Mouse (Mus musculus) midbrain, embryonic 11.5 days (tissue): ENCODE results near the gene Skint9. TPM values are rescaled to one million over a fixed set of nuclear protein-coding genes. Genes with fewer than 3 reads are reported as not detected.
"Not testable (repeated sequence)": the region's sequence is repeated elsewhere in the genome, so short reads cannot be mapped to it uniquely, and the experiment has no call there.

ENCODE experiments used
- ATAC-seq: fragments of 200-750 bp; cut with Nextera tagmentation; 2 replicates; pipeline ENCODE4 v1.8.0; 2017; ENCODE audit warnings: moderate TSS enrichment, moderate library complexity; ENCODE audit not compliant: low FRiP score
- DNase-seq: peaks from one replicate; pipeline ENCODE4 v3.0.0; 2015; ENCODE audit warnings: low spot score; ENCODE audit errors: missing footprints
- H3K27ac ChIP-seq: fragments of 300-500 bp; sonication (generic); 2 replicates; pipeline ENCODE4 v1.5.1; 2014; ENCODE audit warnings: low read depth, low read length
- H3K27me3 ChIP-seq: fragments of 300-500 bp; sonication (generic); 2 replicates; pipeline ENCODE4 v1.6.1; 2014; ENCODE audit warnings: mild to moderate bottlenecking, low read length, moderate library complexity, mixed read lengths; ENCODE audit not compliant: control insufficient read depth, insufficient read depth
- H3K36me3 ChIP-seq: fragments of 300-500 bp; sonication (generic); 2 replicates; pipeline ENCODE4 v1.6.1; 2014; ENCODE audit warnings: mild to moderate bottlenecking, low read length, moderate library complexity, mixed read lengths; ENCODE audit not compliant: control insufficient read depth, insufficient read depth
- H3K4me1 ChIP-seq: fragments of 300-500 bp; sonication (generic); 2 replicates; pipeline ENCODE4 v1.6.1; 2014; ENCODE audit warnings: low read length; ENCODE audit not compliant: control insufficient read depth, insufficient read depth
- H3K4me2 ChIP-seq: fragments of 300-500 bp; sonication (generic); 2 replicates; pipeline ENCODE4 v1.6.1; 2014; ENCODE audit warnings: mild to moderate bottlenecking, moderate library complexity
- H3K4me3 ChIP-seq: fragments of 300-500 bp; sonication (generic); 2 replicates; pipeline ENCODE4 v1.5.1; 2014; ENCODE audit warnings: low read depth, low read length
- H3K9ac ChIP-seq: fragments of 300-500 bp; sonication (generic); 2 replicates; pipeline ENCODE4 v1.6.1; 2014; ENCODE audit warnings: low read length
- H3K9me3 ChIP-seq: fragments of 300-500 bp; sonication (generic); 2 replicates; pipeline ENCODE4 v1.6.1; 2016; ENCODE audit warnings: low read length; ENCODE audit not compliant: control insufficient read depth
- WGBS: fragments of 180-500 bp; shearing (Covaris S2); extraction: QIAGEN DNeasy Blood & Tissue Kit; methylation state at CpG from one replicate; pipeline ENCODE4 v1.1.7; 2014; 5-methylcytosine and 5-hydroxymethylcytosine counted together
- polyA plus RNA-seq: library from polyadenylated mRNA; unstranded; fragments of >200 nt; fragmentation: Nextera tagmentation; extraction: Ambion mirVana; gene quantifications from 2 replicates; pipeline ENCODE4 v1.2.1, GENCODE M21; 2014

Skint9 gene
- not detected in 2 replicates for polyA plus RNA-seq

DNA sequence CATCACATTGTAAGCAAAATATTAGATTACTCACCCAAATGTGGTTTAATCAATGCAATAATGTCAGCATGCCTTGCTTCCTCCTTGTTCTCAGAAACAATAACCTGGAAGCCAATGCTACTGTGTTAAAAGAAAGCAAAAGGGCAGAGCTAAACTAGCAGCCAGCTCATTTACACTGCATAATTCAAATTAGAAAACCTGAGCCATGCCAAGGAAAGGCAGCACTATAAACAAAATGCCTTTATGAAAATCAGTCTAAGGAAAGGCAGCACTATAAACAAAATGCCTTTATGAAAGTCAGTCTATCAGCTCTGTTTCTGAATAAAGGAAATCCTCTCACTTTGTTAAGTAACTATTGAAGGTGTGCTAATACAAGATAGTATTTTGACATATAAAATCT, at the start of gene Skint9:
Gene Skint9 (minus strand): TSS at position 101 of the 400 bp plus-strand sequence.
- no peaks in the 10 kb centered on the region for H3K4me1 ChIP-seq
- DNase-seq = no peak
- ATAC-seq = no peak
- H3K36me3 ChIP-seq = no peaks in the 10 kb centered on the region
- no peak within 1 kb of the TSS for H3K4me3 ChIP-seq
- no peak within 1 kb of the TSS for H3K27ac ChIP-seq
- no peak within 1 kb of the TSS for H3K4me2 ChIP-seq
- H3K27me3 ChIP-seq = no peaks in the 10 kb centered on the region
- peaks cover 7% of the 10 kb centered on the region for H3K9me3 ChIP-seq
- H3K9ac ChIP-seq = no peak within 1 kb of the TSS

DNA sequence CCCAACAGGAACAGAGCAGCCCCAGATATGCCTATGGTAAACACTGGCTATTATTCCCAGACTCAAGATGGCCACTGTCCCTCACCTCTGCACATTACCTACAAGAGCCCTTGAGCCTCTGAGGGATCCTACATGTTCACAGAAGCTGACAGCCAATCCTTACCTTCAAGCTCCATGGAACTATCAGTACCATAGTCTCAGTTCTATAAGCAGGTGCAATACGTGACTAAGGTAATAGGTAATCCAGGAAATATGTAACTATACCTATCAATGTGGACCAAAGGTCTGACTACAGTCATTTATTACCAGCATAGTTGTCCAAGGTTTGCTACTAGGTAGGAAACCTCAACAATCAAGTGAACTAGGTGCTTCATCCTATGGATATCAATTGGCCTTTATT, 1.1 kb downstream of the Skint9 start:
- Histone ChIP-seq H3K4me2 (no peak overlapping the region), H3K4me3 (no peak overlapping the region), H3K27ac (no peak overlapping the region), H3K9ac (no peak overlapping the region), H3K36me3 (no peaks in the 10 kb centered on the region), H3K9me3 (peaks cover 9% of the 10 kb centered on the region), H3K4me1 (no peaks in the 10 kb centered on the region), H3K27me3 (no peaks in the 10 kb centered on the region)
- ATAC-seq = no peak
- 59% methylated on average over 1 of the region's 1 CpGs for WGBS
- no peak for DNase-seq

DNA sequence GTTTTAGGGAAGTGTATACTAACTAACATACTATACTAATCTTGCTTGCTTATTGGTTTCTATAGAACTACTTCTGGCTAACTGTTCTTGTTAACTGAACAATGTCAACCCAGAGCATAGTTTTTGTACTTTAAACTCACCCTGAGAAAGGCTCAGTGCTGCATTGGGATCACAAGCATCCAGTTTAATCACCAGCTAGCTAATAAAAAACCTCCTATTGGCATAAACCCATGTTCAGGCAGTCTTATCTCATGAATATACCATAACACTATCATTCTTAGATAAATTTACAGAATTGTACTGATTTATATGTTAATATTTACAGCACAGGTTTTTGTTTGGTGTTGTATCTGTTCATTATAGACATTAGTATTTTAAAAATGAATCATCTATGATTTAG, 1.6 kb downstream of the Skint9 start:
- Histone ChIP-seq H3K27me3 (no peaks in the 10 kb centered on the region), H3K9me3 (peaks cover 4% of the 10 kb centered on the region), H3K4me3 (no peak overlapping the region), H3K9ac (no peak overlapping the region), H3K4me2 (no peak overlapping the region), H3K4me1 (no peaks in the 10 kb centered on the region), H3K27ac (no peak overlapping the region), H3K36me3 (no peaks in the 10 kb centered on the region)
- DNase-seq = no peak
- ATAC-seq = no peak

DNA sequence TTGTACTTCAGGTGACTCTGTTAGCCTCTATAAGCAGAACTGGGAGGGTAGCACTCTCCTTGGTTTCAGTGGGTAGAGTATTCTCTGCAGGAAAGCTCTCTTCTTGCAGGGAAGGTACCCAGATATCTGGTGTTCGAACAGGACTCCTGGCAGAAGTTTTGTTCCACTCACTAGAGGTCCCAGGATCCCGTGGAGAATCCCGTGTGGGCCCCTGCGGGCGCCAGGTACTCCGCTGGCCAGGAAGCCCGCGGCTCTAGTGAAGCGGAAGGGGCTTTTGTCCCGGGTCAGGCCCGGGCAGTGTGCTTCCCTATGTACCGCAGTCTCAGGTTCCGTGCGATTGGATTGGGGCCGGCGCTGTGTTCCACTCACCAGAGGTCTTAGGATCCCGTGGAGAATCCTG, 84.7 kb downstream of the Skint9 start:
- 94% methylated on average over 15 of the region's 17 CpGs for WGBS
- H3K4me3 ChIP-seq, H3K36me3 ChIP-seq, ATAC-seq, H3K27ac ChIP-seq, H3K9ac ChIP-seq, H3K27me3 ChIP-seq, H3K4me1 ChIP-seq, DNase-seq, H3K4me2 ChIP-seq, H3K9me3 ChIP-seq: not testable (repeated sequence)

Other genes with a start within 250 kb of the Skint9 start
- not detected in 2 replicates for gene Skint3, start 201.7 kb downstream of the Skint9 start, polyA plus RNA-seq
- not detected in 2 replicates for gene Skint2, start 123.2 kb upstream of the Skint9 start, polyA plus RNA-seq